Mouse (Mus musculus) c-Kit-positive CD71-positive TER-119-positive erythroid progenitor cells, embryonic 14.5 days (primary cell): ENCODE results near the gene Rxra.

Source experiments
- DNase-seq: peaks from one replicate; pipeline ENCODE4 v3.0.0-alpha.2; 2013; ENCODE audit warnings: low spot score

Gene Rxra

GRCm38 (mm10) chr2:27807684-27808083 lies 131.4 kb downstream of the Rxra start:
- DNase-seq, result no peak

GRCm38 (mm10) chr2:27809897-27810296 lies 133.7 kb downstream of the Rxra start:
- no peak for DNase-seq
